Mouse (Mus musculus): ENCODE measurements around the gene Krt6b. TPM values are rescaled to one million over a fixed set of nuclear protein-coding genes. Genes with fewer than 3 reads are reported as not detected.

Gene Krt6b
- total RNA-seq (2012; rRNA removed) (not detected in 2 replicates), total RNA-seq (2014; rRNA removed) (not detected in 2 replicates), polyA plus RNA-seq (2012; ENCODE audit: insufficient read length, low read depth) (not detected in 2 replicates)

GRCm38 (mm10) chr15:101680187-101680586 lies at the start of gene Krt6b:
Gene Krt6b (minus strand): TSS chr15:101680287.
- Histone ChIP-seq H3K9me3 (replicated peaks; ENCODE audit: low read length) (peaks cover 9% of the 10 kb centered on the region), H3K27me3 (replicated peaks) (peaks cover 70% of the 10 kb centered on the region), H3K27ac (ENCODE audit: insufficient read depth, low read depth) (no peak within 1 kb of the TSS), H3K79me2 (replicated peaks; ENCODE audit: control insufficient read depth, extremely low read depth, insufficient read depth, poor library complexity, severe bottlenecking) (no peaks in the 10 kb centered on the region), H3K4me1 (ENCODE audit: control insufficient read depth in 1 of 2, insufficient read depth in 2 of 2) (peaks cover 0 to 5% of the 10 kb centered on the region in 2 experiments; a peak in 1 of 4 replicates), H3K4me2 (ENCODE audit: insufficient read depth, low read depth, poor library complexity, severe bottlenecking) (no peak within 1 kb of the TSS), H3K9ac (ENCODE audit: insufficient read depth, low read depth) (no peak within 1 kb of the TSS), H3K4me3 (replicated peaks in 1 of 3; ENCODE audit: low read depth in 2 of 3, low read length in 2 of 3, poor library complexity in 1 of 3) (no peak within 1 kb of the TSS), H3K36me3 (replicated peaks in 1 of 2; ENCODE audit: control insufficient read depth in 1 of 2, insufficient read depth in 1 of 2, low read length in 1 of 2) (no peaks in the 10 kb centered on the region)
- in situ Hi-C loops (cut with MboI; ENCODE audit: low pct_ligation_motif_present, low pct_unique_long_range_greater_than_20kb, low sequenced_read_pairs) (no loop called here), dilution Hi-C loops (cut with MboI; ENCODE audit: extremely low pct_ligation_motif_present, extremely low pct_unique_long_range_greater_than_20kb, low sequenced_read_pairs) (no loop called here)
- no peak for DNase-seq (ENCODE audit: extremely low read depth)
- TF ChIP-seq MXI1 (IDR thresholded peaks at IDR 0.05; ENCODE audit: low read depth, low read length) (no peak), CHD2 (IDR thresholded peaks at IDR 0.05; ENCODE audit: low read length) (no peak)

- Histone ChIP-seq H3K4me3 (replicated peaks in 1 of 3; ENCODE audit: low read depth in 2 of 3, low read length in 2 of 3, poor library complexity in 1 of 3) (no peak overlapping the region), H3K36me3 (replicated peaks in 1 of 2; ENCODE audit: control insufficient read depth in 1 of 2, insufficient read depth in 1 of 2, low read length in 1 of 2) (no peaks in the 10 kb centered on the region), H3K9ac (ENCODE audit: insufficient read depth, low read depth) (no peak overlapping the region), H3K4me2 (ENCODE audit: insufficient read depth, low read depth, poor library complexity, severe bottlenecking) (no peak overlapping the region), H3K27ac (ENCODE audit: insufficient read depth, low read depth) (no peak overlapping the region), H3K4me1 (ENCODE audit: control insufficient read depth in 1 of 2, insufficient read depth in 2 of 2) (no peaks in the 10 kb centered on the region), H3K79me2 (replicated peaks; ENCODE audit: control insufficient read depth, extremely low read depth, insufficient read depth, poor library complexity, severe bottlenecking) (no peaks in the 10 kb centered on the region), H3K27me3 (replicated peaks) (peaks cover 94% of the 10 kb centered on the region), H3K9me3 (replicated peaks; ENCODE audit: low read length) (no peaks in the 10 kb centered on the region)
- TF ChIP-seq PAX5 (IDR thresholded peaks at IDR 0.05; ENCODE audit: low read length) (no peak), MEF2A (IDR thresholded peaks at IDR 0.05; ENCODE audit: borderline replicate concordance, low read depth, low read length) (no peak), USF1 (IDR thresholded peaks at IDR 0.05; ENCODE audit: low read depth, low read length) (no peak), CHD2 (IDR thresholded peaks at IDR 0.05; ENCODE audit: low read length) (no peak), IRF4 (IDR thresholded peaks at IDR 0.05; ENCODE audit: low read depth, low read length) (no peak), USF2 (conservative IDR thresholded peaks at IDR 0.05; ENCODE audit: low read depth, low read length) (no peak), CTCF (conservative IDR thresholded peaks at IDR 0.05 in 1 of 2, IDR thresholded peaks at IDR 0.05 in 1 of 2; ENCODE audit: low read depth in 2 of 2, low read length in 2 of 2) (no peak), GABPA (IDR thresholded peaks at IDR 0.05; ENCODE audit: insufficient replicate concordance, low read depth, low read length) (no peak), KAT2A (IDR thresholded peaks at IDR 0.05; ENCODE audit: insufficient replicate concordance, low read length) (no peak), SIN3A (IDR thresholded peaks at IDR 0.05; ENCODE audit: low read length) (no peak), ETS1 (conservative IDR thresholded peaks at IDR 0.05; ENCODE audit: low read depth, low read length) (no peak), EP300 (IDR thresholded peaks at IDR 0.05; ENCODE audit: low read length) (no peak)
- no peak for DNase-seq (ENCODE audit: extremely low read depth)
- dilution Hi-C loops (cut with MboI; ENCODE audit: extremely low pct_ligation_motif_present, extremely low pct_unique_long_range_greater_than_20kb, low sequenced_read_pairs), result no loop called here
- in situ Hi-C loops (cut with MboI; ENCODE audit: low pct_ligation_motif_present, low pct_unique_long_range_greater_than_20kb, low sequenced_read_pairs), result no loop called here
These were observed 44.6 kb upstream of the Krt6b start for GRCm38 (mm10) chr15:101724686-101725085.

- Histone ChIP-seq H3K4me2 (ENCODE audit: insufficient read depth, low read depth, poor library complexity, severe bottlenecking) (no peak overlapping the region), H3K9me3 (replicated peaks; ENCODE audit: low read length) (no peaks in the 10 kb centered on the region), H3K27me3 (replicated peaks) (peaks cover 92% of the 10 kb centered on the region), H3K9ac (ENCODE audit: insufficient read depth, low read depth) (no peak overlapping the region), H3K27ac (ENCODE audit: insufficient read depth, low read depth) (no peak overlapping the region), H3K4me3 (replicated peaks in 1 of 3; ENCODE audit: low read depth in 2 of 3, low read length in 2 of 3, poor library complexity in 1 of 3) (no peak overlapping the region), H3K79me2 (replicated peaks; ENCODE audit: control insufficient read depth, extremely low read depth, insufficient read depth, poor library complexity, severe bottlenecking) (no peaks in the 10 kb centered on the region), H3K4me1 (ENCODE audit: control insufficient read depth in 1 of 2, insufficient read depth in 2 of 2) (no peaks in the 10 kb centered on the region), H3K36me3 (replicated peaks in 1 of 2; ENCODE audit: control insufficient read depth in 1 of 2, insufficient read depth in 1 of 2, low read length in 1 of 2) (no peaks in the 10 kb centered on the region)
- TF ChIP-seq MAX (IDR thresholded peaks at IDR 0.05; ENCODE audit: low read length), result no peak
- no peak for TF ChIP-seq RCOR1 (conservative IDR thresholded peaks at IDR 0.05; ENCODE audit: low read depth, low read length)
- no peak for TF ChIP-seq TBP (conservative IDR thresholded peaks at IDR 0.05; ENCODE audit: low read depth, low read length)
- TF ChIP-seq ETS1 (conservative IDR thresholded peaks at IDR 0.05; ENCODE audit: low read depth, low read length), result no peak
- no peak for TF ChIP-seq ZNF384 (IDR thresholded peaks at IDR 0.05; ENCODE audit: low read depth, low read length)
- no peak for TF ChIP-seq CHD2 (IDR thresholded peaks at IDR 0.05; ENCODE audit: low read length)
- no peak for TF ChIP-seq POLR2A (IDR thresholded peaks at IDR 0.05; ENCODE audit: low read depth, low read length)
- TF ChIP-seq PAX5 (IDR thresholded peaks at IDR 0.05; ENCODE audit: low read length), result no peak
- no peak for TF ChIP-seq GABPA (IDR thresholded peaks at IDR 0.05; ENCODE audit: insufficient replicate concordance, low read depth, low read length)
- TF ChIP-seq RAD21 (IDR thresholded peaks at IDR 0.05; ENCODE audit: low read depth, low read length), result no peak
- no peak for TF ChIP-seq USF2 (conservative IDR thresholded peaks at IDR 0.05; ENCODE audit: low read depth, low read length)
- no peak for TF ChIP-seq NELFE (IDR thresholded peaks at IDR 0.05; ENCODE audit: low read depth, low read length)
- no peak for TF ChIP-seq MEF2A (IDR thresholded peaks at IDR 0.05; ENCODE audit: borderline replicate concordance, low read depth, low read length)
- TF ChIP-seq POLR2AphosphoS2 (IDR thresholded peaks at IDR 0.05; ENCODE audit: low read depth, low read length), result no peak
- TF ChIP-seq CHD1 (IDR thresholded peaks at IDR 0.05; ENCODE audit: low read depth, low read length), result no peak
- no peak for TF ChIP-seq HCFC1 (IDR thresholded peaks at IDR 0.05; ENCODE audit: low read depth, low read length)
- TF ChIP-seq ELF1 (IDR thresholded peaks at IDR 0.05; ENCODE audit: low read depth, low read length), result no peak
- DNase-seq (ENCODE audit: extremely low read depth), result no peak
- in situ Hi-C loops (cut with MboI; ENCODE audit: low pct_ligation_motif_present, low pct_unique_long_range_greater_than_20kb, low sequenced_read_pairs) (no loop called here), dilution Hi-C loops (cut with MboI; ENCODE audit: extremely low pct_ligation_motif_present, extremely low pct_unique_long_range_greater_than_20kb, low sequenced_read_pairs) (no loop called here)
These were observed 35.7 kb upstream of the Krt6b start for GRCm38 (mm10) chr15:101715831-101716230.
